Mouse (Mus musculus): ENCODE measurements at regions not wholly inside any gene's neighbourhood (a gene's known extent, or its start where the extent isn't known, plus 50 kb on each side); places are given as distances from the start of the nearest gene placed in this dataset.

GRCm38 (mm10) chr11:117036977-117037376 is 78.0 kb upstream of the Sec14l1 start:
- peak; percentile 45 for DNase-seq

GRCm38 (mm10) chr11:117038282-117039106 is 76.5 kb upstream of the Sec14l1 start:
- DNase-seq = peak; percentile 46

GRCm38 (mm10) chr11:117040829-117041228 is 74.1 kb upstream of the Sec14l1 start:
- no peak for DNase-seq

GRCm38 (mm10) chr11:117042336-117042735 is 72.6 kb upstream of the Sec14l1 start:
- peak; percentile 48 for DNase-seq

- DNase-seq = peak; percentile 82
Observed at GRCm38 (mm10) chr11:117043524-117043923, 71.4 kb upstream of the Sec14l1 start.

DNA sequence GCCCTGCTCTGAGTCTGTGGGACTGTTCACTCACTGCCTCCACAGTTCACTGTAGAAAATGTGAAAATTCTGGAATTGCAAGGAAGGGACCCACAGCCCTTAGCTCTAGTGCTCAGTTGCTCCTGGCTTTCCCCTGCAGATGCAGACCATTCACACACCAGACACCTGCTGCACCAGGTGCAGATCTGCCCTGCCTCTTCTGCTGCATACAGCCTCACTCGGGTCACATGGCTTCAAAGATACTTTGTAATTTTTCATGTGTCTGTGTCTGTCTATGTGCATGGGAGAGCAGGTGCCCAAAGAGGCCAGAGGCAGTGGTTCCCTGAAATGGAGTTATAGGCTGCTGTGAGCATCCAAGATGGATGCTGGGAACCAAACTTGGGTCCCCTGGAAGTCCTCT is 70.2 kb upstream of the Sec14l1 start:
- DNase-seq = no peak

GRCm38 (mm10) chr11:117046636-117047035 is 68.3 kb upstream of the Sec14l1 start:
- no peak for DNase-seq

- peak; percentile 80 for DNase-seq
Observed at GRCm38 (mm10) chr11:117047172-117047950, 67.6 kb upstream of the Sec14l1 start.

GRCm38 (mm10) chr11:117048911-117049310 is 66.1 kb upstream of the Sec14l1 start:
- no peak for DNase-seq

GRCm38 (mm10) chr11:117050788-117051187 is 64.2 kb upstream of the Sec14l1 start:
- DNase-seq = no peak

GRCm38 (mm10) chr11:117056958-117057357 is 58.0 kb upstream of the Sec14l1 start:
- DNase-seq = peak; percentile 81

DNA sequence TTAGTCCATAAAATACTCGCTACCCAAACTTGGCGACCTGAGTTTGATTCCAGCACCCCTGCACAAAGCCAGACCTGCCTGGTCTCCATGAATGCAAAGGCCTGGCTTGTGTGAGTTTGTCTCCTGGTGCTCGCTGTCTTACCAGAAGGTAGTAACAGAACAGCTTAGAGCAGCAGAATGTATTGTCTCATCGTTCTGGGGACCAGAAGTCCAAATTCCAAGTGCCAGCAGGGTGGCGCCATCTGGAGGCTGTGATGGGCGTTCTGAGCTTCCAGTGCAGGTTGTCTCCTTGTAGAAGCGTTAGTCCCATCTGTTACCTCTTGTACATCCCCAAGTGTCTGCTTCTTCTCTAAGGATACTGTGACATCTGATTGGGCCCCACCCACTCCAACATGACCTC is 57.5 kb upstream of the Sec14l1 start:
- DNase-seq = peak; percentile 57

DNA sequence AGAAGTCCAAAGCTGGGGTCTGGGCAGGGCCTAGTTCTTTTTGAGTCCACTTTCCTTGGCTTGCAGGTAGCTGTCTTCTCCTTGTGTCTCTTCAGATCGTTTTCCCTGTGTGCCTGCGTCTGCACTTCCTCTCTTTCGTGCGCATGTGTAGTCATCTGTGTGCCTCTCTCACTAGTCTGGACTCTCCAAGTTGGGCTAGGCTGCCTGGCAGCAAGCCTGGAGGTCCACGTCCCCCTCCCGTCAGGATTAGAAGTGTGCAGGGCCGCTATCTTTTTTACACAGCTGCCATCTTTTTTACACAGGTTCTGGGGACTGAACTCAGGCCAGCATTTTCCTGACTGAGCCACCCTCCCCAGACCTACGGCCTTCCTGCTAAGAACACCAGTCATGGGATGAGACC is 55.8 kb upstream of the Sec14l1 start:
- DNase-seq = no peak

GRCm38 (mm10) chr11:117059981-117060705 is 54.8 kb upstream of the Sec14l1 start:
- DNase-seq = no peak

DNA sequence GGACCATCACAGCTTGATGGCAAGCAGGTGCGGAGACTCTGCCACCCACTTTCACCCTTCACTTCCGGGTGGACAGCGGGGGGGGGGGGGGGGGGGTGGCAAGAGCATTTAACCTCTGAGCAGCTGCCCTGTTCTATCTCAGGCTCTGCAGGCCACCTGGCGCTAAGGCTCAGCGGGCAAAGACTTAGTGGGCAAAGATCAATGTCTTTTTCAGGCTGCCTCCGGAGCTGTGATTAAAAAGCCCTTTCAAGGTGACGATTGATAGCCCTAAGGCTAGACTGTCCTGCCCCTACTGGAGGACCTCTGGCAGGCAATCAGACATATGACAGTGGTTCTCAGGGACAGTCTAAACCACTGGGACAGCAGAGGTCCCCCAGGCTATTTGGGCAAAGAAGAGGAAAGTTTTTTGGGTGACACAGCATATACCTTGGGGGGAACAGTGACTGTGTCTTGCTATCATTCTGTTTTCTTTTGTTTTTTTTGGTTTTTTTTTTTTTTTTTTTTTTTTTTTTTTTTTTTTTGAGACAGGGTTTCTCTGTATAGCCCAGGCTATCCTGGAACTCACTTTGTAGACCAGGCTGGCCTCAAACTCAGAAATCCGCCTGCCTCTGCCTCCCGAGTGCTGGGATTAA is 54.1 kb upstream of the Sec14l1 start:
- no peak for DNase-seq

DNA sequence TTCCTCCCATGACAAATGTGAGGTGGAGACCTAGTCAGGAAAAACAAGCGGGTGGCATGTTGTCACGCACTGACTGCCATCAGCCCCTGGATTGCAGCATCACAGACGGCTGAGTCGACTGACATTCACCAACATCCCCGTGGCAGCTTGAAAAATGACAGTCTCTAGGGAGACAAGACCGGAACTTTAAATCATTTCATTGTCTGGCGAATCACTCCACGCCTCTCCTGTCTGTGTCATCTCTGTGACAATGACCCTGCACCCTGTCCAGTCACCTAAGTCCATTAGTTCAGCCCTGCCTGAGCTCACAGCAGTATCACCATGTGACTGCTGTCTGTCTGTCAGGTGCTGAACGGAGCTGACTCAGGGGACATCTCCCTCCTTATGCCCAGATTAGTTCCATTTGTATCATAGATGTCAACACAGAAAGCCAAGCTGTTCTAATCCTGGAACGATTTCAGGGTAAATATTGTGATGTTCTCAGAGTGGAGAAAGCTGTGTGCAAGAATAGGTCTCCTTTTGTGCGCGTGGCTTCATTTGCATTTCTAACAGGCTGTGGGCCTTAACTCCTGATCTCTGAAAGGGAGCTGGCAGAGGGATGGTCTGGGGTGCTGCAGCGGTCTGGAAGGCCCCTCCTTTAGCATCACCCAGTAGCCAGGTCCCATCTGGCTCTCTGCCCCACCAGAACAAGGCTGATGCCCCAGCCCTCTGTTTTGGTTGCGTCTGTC is 52.0 kb upstream of the Sec14l1 start:
- DNase-seq = no peak
